Mouse (Mus musculus) neural tube, embryonic 12.5 days (tissue): ENCODE data around the gene Trex1. TPM values are rescaled to one million over a fixed set of nuclear protein-coding genes. Genes with fewer than 3 reads are reported as not detected.
A peak's percentile ranks its signal among the peaks of the same experiment; 100 is the strongest.

ENCODE experiments used
- ATAC-seq: fragments of 200-750 bp; cut with Nextera tagmentation; 2 replicates; pipeline ENCODE4 v1.8.0; 2017; ENCODE audit warnings: low read depth, mild to moderate bottlenecking, moderate TSS enrichment, moderate library complexity; ENCODE audit not compliant: low FRiP score
- H3K27ac ChIP-seq: fragments of 300-500 bp; sonication (generic); 2 replicates; pipeline ENCODE4 v1.5.1; 2016
- H3K27me3 ChIP-seq: fragments of 300-500 bp; sonication (generic); replicated peaks from 2 replicates; pipeline ENCODE4 v1.6.1; 2016; ENCODE audit warnings: mild to moderate bottlenecking
- H3K36me3 ChIP-seq: fragments of 300-500 bp; sonication (generic); 2 replicates; pipeline ENCODE4 v1.6.1; 2016; ENCODE audit warnings: mild to moderate bottlenecking
- H3K4me1 ChIP-seq: fragments of 300-500 bp; sonication (generic); 2 replicates; pipeline ENCODE4 v1.6.1; 2016
- H3K4me2 ChIP-seq: fragments of 300-500 bp; sonication (generic); replicated peaks from 2 replicates; pipeline ENCODE4 v1.6.1; 2016; ENCODE audit warnings: mild to moderate bottlenecking
- H3K4me3 ChIP-seq: fragments of 300-500 bp; sonication (generic); 2 replicates; pipeline ENCODE4 v1.5.1; 2016
- H3K9ac ChIP-seq: fragments of 300-500 bp; sonication (generic); 2 replicates; pipeline ENCODE4 v1.6.1; 2016; ENCODE audit warnings: mild to moderate bottlenecking
- H3K9me3 ChIP-seq: fragments of 300-500 bp; sonication (generic); 2 replicates; pipeline ENCODE4 v1.6.1; 2016; ENCODE audit warnings: mild to moderate bottlenecking
- WGBS: fragments of 180-500 bp; shearing (Covaris S2); methylation state at CpG from one replicate; pipeline ENCODE4 v1.1.7; 2016; 5-methylcytosine and 5-hydroxymethylcytosine counted together
- polyA plus RNA-seq: library from polyadenylated mRNA; unstranded; fragments of >200 nt; fragmentation: Nextera tagmentation; extraction: Ambion mirVana; gene quantifications from 2 replicates; pipeline ENCODE4 v1.2.1, GENCODE M21; 2016

Gene Trex1
- polyA plus RNA-seq, 1 experiment from 2014 or later, result 8.9 TPM

DNA sequence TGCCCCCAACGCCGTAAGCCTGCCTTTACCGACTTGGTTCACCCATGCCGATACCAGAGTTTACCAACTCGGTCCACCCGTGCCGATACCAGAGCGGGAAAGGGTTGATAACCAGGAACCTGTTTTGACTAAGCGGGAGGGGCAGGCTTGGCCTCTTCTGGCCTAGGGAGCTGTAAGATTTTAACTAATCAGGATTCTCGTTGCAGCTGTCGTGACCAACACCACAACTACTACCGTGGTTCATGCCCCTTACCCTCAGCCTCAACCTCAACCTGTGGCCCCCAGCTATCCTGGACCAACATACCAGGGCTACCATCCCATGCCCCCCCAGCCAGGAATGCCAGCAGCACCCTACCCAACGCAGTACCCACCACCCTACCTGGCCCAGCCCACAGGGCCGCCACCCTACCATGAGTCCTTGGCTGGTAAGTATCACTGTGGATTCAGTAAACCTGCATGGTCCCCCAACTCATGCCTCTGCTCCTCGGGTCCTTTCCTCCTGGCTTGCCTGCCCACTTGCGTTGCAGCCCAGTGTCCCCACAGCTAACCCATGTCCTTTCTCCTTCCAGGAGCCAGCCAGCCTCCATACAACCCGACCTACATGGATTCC lies 3.3 kb downstream of the Trex1 start:
- Histone ChIP-seq H3K27me3 (no peaks in the 10 kb centered on the region), H3K4me2 (no peak overlapping the region), H3K4me3 (no peak overlapping the region), H3K9me3 (no peaks in the 10 kb centered on the region), H3K27ac (no peak overlapping the region), H3K4me1 (peaks cover 25% of the 10 kb centered on the region), H3K36me3 (peaks cover 42% of the 10 kb centered on the region), H3K9ac (no peak overlapping the region)
- WGBS, result 93% methylated on average over 17 of the region's 17 CpGs
- no peak for ATAC-seq

- WGBS, result 93% methylated on average over 12 of the region's 12 CpGs
- Histone ChIP-seq H3K27ac (no peak overlapping the region), H3K36me3 (peaks cover 36% of the 10 kb centered on the region), H3K9ac (0 out of 2 replicates have a peak overlapping the region, but pooled peaks have one; percentile 21), H3K4me1 (peaks cover 25% of the 10 kb centered on the region), H3K4me3 (0 out of 2 replicates have a peak overlapping the region, but pooled peaks have one; percentile 15), H3K9me3 (no peaks in the 10 kb centered on the region), H3K27me3 (no peaks in the 10 kb centered on the region), H3K4me2 (peak overlapping the region; percentile 40)
- ATAC-seq, result no peak
Observed at GRCm38 (mm10) chr9:109055271-109056030, 4.1 kb downstream of the Trex1 start.

DNA sequence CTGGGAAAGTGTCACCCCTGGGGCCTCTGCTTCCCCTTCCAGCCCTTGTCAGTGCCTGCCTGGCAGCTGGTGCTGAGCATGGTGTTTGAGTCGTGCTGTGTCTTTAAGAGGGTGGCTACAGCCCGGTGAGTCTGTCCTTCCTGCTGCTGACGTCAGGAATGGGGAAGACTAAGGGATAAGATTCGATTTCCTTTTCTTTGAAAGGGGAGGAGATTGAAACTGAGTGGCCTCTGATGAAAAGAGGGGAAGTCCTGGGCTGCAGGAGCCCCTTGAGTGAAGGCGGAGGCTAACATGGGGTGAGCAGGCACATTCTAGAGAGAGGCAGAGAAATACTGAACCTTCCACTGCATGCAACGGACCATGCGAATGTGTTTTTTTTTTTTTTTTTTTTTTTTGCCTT lies 4.8 kb downstream of the Trex1 start:
- WGBS, result 15% methylated on average over 7 of the region's 7 CpGs
- no peaks in the 10 kb centered on the region for H3K27me3 ChIP-seq
- H3K4me3 ChIP-seq, result 0 out of 2 replicates have a peak overlapping the region, but pooled peaks have one; percentile 15
- no peaks in the 10 kb centered on the region for H3K9me3 ChIP-seq
- H3K9ac ChIP-seq, result 0 out of 2 replicates have a peak overlapping the region, but pooled peaks have one; percentile 21
- H3K4me1 ChIP-seq, result peaks cover 25% of the 10 kb centered on the region
- peak; percentile 48; the same call in 1 of the 2 replicates for ATAC-seq
- peaks cover 29% of the 10 kb centered on the region for H3K36me3 ChIP-seq
- peak overlapping the region; percentile 40 for H3K4me2 ChIP-seq
- no peak overlapping the region for H3K27ac ChIP-seq

- WGBS, result 82% methylated on average over 6 of the region's 6 CpGs
Observed at GRCm38 (mm10) chr9:109053851-109054250, 5.7 kb downstream of the Trex1 start.

GRCm38 (mm10) chr9:109053366-109053765 lies 6.2 kb downstream of the Trex1 start:
- H3K9me3 ChIP-seq, result no peaks in the 10 kb centered on the region
- H3K27ac ChIP-seq, result no peak overlapping the region
- H3K36me3 ChIP-seq, result peaks cover 25% of the 10 kb centered on the region
- no peaks in the 10 kb centered on the region for H3K27me3 ChIP-seq
- WGBS, result 78% methylated on average over 3 of the region's 3 CpGs
- H3K4me2 ChIP-seq, result no peak overlapping the region
- no peak overlapping the region for H3K4me3 ChIP-seq
- H3K4me1 ChIP-seq, result peaks cover 13% of the 10 kb centered on the region
- no peak for ATAC-seq
- no peak overlapping the region for H3K9ac ChIP-seq

More at GRCm38 (mm10) chr9:109053851-109054250, 5.7 kb downstream of the Trex1 start:
- Histone ChIP-seq H3K4me3 (no peak overlapping the region), H3K9me3 (no peaks in the 10 kb centered on the region), H3K4me2 (no peak overlapping the region), H3K36me3 (peaks cover 29% of the 10 kb centered on the region), H3K27ac (no peak overlapping the region), H3K27me3 (no peaks in the 10 kb centered on the region), H3K9ac (no peak overlapping the region), H3K4me1 (peaks cover 18% of the 10 kb centered on the region)
- ATAC-seq, result no peak

GRCm38 (mm10) chr9:109052490-109053260 lies 6.9 kb downstream of the Trex1 start:
- Histone ChIP-seq H3K4me1 (peaks cover 13% of the 10 kb centered on the region), H3K4me3 (no peak overlapping the region), H3K9me3 (no peaks in the 10 kb centered on the region), H3K27me3 (no peaks in the 10 kb centered on the region), H3K4me2 (no peak overlapping the region), H3K9ac (no peak overlapping the region), H3K27ac (no peak overlapping the region), H3K36me3 (peaks cover 18% of the 10 kb centered on the region)
- ATAC-seq, result no peak
- 89% methylated on average over 9 of the region's 9 CpGs for WGBS

DNA sequence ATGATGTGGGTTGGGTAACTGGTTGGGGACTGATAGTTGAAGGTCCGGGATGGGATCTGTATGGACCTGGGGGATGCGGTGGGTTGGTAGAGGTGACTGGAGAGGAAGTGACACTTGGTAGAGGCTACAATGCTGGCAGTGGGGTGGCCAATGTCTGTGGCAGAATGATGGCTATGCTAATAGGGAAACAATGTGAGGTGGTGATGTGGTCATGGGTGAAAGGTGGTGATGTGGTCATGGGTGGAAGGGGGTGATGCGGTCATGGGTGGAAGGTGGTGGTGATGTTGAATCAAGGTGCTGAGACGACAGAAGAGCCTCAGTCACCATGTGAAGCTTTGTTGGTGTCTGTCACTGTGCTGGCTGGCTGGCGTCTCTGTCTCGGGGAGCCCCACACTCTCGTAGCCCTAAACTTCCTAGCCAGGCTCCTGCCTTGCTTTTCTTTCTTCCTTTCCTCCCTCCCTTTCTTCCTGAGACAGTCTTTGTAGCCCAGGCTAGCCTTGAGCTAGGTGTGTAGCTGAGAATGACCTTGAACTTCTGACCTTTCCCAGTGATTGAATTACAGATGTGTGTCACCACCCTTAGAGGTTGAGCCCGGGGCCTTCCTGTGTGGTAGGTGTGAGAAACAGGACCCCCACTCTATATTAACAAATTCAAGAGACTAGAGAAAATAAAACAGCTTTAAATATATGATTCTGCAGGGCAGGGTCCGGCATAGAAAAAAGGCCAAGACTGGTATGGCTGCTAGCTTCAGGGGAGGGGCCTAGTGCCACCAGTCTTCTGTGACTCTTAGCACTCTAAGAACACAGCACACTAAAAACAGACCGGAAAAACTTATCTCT lies 7.7 kb downstream of the Trex1 start:
- Histone ChIP-seq H3K4me1 (peaks cover 13% of the 10 kb centered on the region), H3K9ac (no peak overlapping the region), H3K9me3 (no peaks in the 10 kb centered on the region), H3K4me2 (no peak overlapping the region), H3K27ac (no peak overlapping the region), H3K36me3 (peaks cover 10% of the 10 kb centered on the region), H3K27me3 (no peaks in the 10 kb centered on the region), H3K4me3 (no peak overlapping the region)
- ATAC-seq, result no peak
- WGBS, result 87% methylated on average over 10 of the region's 10 CpGs

GRCm38 (mm10) chr9:109051011-109051501 lies 8.5 kb downstream of the Trex1 start:
- H3K9me3 ChIP-seq, result no peaks in the 10 kb centered on the region
- 88% methylated on average over 13 of the region's 13 CpGs for WGBS
- no peak for ATAC-seq

DNA sequence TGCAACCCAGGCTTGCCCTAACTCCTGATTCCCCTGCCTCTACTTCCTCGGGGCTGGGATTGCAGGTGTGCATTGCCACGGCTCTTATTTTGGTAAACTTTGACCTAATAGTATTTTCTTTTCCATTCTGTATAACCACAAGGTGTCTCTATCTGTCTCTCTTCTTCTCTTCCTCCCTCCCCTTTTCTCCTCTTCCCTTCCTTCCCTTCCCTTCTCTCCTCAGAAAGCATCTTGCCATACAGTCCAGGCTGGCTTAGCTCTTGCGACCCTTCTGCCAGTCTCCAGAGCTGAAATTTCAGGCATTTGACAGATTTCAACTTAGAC lies 8.9 kb downstream of the Trex1 start:
- ATAC-seq, result no peak
- peaks cover 12% of the 10 kb centered on the region for H3K4me1 ChIP-seq
- no peak overlapping the region for H3K9ac ChIP-seq
- no peaks in the 10 kb centered on the region for H3K27me3 ChIP-seq
- no peaks in the 10 kb centered on the region; the same call in 1 of the 2 replicates for H3K36me3 ChIP-seq
- H3K27ac ChIP-seq, result no peak overlapping the region
- H3K4me3 ChIP-seq, result no peak overlapping the region
- no peak overlapping the region for H3K4me2 ChIP-seq
- 89% methylated on average over 3 of the region's 3 CpGs for WGBS
- H3K9me3 ChIP-seq, result no peaks in the 10 kb centered on the region

More at GRCm38 (mm10) chr9:109051011-109051501, 8.5 kb downstream of the Trex1 start:
- Histone ChIP-seq H3K36me3 (peaks cover 2% of the 10 kb centered on the region; the same call in 1 of the 2 replicates), H3K4me3 (no peak overlapping the region), H3K4me2 (no peak overlapping the region), H3K27ac (no peak overlapping the region), H3K9ac (no peak overlapping the region), H3K4me1 (peaks cover 13% of the 10 kb centered on the region), H3K27me3 (no peaks in the 10 kb centered on the region)

GRCm38 (mm10) chr9:109049996-109050673 lies 9.4 kb downstream of the Trex1 start:
- Histone ChIP-seq H3K4me3 (no peak overlapping the region), H3K9me3 (no peaks in the 10 kb centered on the region), H3K27ac (no peak overlapping the region), H3K9ac (no peak overlapping the region), H3K4me2 (no peak overlapping the region), H3K27me3 (no peaks in the 10 kb centered on the region), H3K36me3 (no peaks in the 10 kb centered on the region; the same call in 1 of the 2 replicates), H3K4me1 (peaks cover 7% of the 10 kb centered on the region)
- 86% methylated on average over 9 of the region's 9 CpGs for WGBS
- ATAC-seq, result no peak

GRCm38 (mm10) chr9:109049316-109049715 lies 10.2 kb downstream of the Trex1 start:
- no peaks in the 10 kb centered on the region; the same call in 1 of the 2 replicates for H3K36me3 ChIP-seq
- no peak overlapping the region for H3K4me3 ChIP-seq
- H3K27me3 ChIP-seq, result no peaks in the 10 kb centered on the region
- no peak overlapping the region for H3K27ac ChIP-seq
- peaks cover under 1% of the 10 kb centered on the region; the same call in 1 of the 2 replicates for H3K4me1 ChIP-seq
- H3K9me3 ChIP-seq, result no peaks in the 10 kb centered on the region
- H3K4me2 ChIP-seq, result no peak overlapping the region
- H3K9ac ChIP-seq, result no peak overlapping the region
- WGBS, result 87% methylated on average over 7 of the region's 7 CpGs
- no peak for ATAC-seq
